Mouse (Mus musculus): ENCODE results near the gene Rbm20. TPM values are rescaled to one million over a fixed set of nuclear protein-coding genes. Genes with fewer than 3 reads are reported as not detected.

Rbm20 gene
- polyA plus RNA-seq, 1 experiment from 2014 or later = 5.8 TPM

DNA sequence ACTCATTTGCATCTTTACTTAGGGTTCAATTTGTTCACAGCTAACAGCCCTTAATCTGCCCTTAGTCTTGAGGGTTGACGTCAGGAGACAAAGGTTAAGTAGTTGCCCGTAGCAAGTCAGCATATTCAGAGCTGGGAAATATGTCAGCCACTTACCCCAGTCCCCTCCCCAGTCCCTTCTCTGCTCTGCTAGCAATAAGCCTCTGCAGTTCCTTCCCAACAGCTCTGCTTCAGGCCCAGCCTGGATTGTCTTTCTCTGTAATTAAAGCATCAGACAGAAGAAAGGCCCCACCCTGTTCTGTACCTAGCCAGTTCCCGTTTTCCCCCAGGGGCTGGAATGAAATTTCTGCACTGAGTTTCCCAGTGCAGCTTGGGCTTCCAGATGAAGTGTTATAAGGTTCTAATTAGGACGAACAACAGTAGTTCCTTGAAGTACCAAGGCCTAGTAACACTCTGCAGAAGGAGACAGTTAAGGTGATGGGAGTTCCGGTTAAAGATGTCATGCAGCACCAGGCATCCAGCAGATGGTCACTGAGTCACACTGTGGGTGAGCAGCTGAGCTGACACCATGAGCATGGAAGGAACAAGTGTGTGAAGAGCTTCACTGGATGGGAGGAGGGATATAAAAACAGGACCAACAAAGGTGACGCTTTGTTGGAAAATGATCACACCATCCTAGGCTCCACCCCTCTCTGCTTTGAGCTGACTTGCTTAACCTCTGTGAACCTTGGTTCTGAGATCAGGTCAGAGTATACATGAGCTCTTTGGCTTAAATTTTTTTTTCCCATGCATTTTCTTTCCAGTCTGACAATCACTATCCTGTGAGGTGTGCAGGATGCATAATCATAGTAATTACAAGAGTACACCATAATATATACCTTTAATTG, 159.7 kb downstream of the Rbm20 start:
- 32% methylated on average over 6 of the region's 6 CpGs for WGBS
- peaks cover 59% of the 10 kb centered on the region for H3K4me1 ChIP-seq
- H3K9ac ChIP-seq = no peak overlapping the region
- H3K36me3 ChIP-seq (ENCODE audit: poor library complexity, severe bottlenecking) = no peaks in the 10 kb centered on the region
- H3K27ac ChIP-seq = peak overlapping the region; percentile 70
- H3K27me3 ChIP-seq = no peaks in the 10 kb centered on the region
- no peaks in the 10 kb centered on the region for H3K9me3 ChIP-seq (replicated peaks)
- no peak overlapping the region for H3K4me2 ChIP-seq
- no peak overlapping the region for H3K4me3 ChIP-seq
- no peak for ATAC-seq

DNA sequence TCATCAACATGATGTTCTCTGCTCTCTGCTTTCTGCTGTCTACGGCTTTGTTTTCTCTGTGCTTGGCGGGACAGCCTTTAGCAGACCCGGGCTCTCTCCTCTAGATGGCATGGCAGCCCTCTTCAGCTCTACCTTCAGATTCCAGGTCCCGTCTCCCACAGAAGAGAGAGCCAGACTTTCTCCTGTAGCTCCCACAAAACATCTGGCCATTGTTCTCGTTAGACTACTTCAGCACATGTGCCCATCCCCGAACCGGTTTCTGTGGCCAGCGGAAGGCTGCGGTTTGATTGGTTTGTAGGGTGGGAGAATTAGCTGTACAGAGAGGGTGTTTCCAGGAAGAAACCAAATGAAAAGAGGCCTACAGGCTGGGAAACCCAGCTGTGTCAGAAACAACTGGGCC, 161.7 kb downstream of the Rbm20 start:
- Histone ChIP-seq H3K9ac (no peak overlapping the region), H3K4me3 (no peak overlapping the region), H3K4me2 (no peak overlapping the region), H3K36me3 (ENCODE audit: poor library complexity, severe bottlenecking) (no peaks in the 10 kb centered on the region), H3K9me3 (replicated peaks) (no peaks in the 10 kb centered on the region), H3K4me1 (peaks cover 43% of the 10 kb centered on the region), H3K27me3 (no peaks in the 10 kb centered on the region), H3K27ac (peak overlapping the region; percentile 51; the same call in 1 of the 2 replicates)
- 73% methylated on average over 9 of the region's 9 CpGs for WGBS
- no peak for ATAC-seq

DNA sequence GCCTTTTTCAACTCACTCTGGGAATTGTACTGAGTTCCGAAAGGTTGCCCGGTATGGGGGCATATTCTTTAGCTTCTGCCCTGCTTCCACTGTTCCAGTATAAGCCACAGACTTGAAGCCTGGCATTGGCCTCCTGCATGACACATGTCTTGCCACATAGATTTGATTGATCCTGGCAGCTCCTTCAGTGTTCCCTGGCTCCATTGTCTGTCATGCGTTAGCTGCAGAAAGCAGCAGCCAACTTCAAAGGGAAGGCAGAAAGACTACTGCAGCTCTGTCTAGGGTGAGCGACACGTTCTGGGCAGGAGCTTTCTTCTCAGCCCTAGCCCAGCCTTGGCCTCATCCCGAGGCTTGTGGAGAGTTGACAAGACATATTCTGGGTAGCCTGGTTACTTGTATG, 162.7 kb downstream of the Rbm20 start:
- H3K36me3 ChIP-seq (ENCODE audit: poor library complexity, severe bottlenecking) = no peaks in the 10 kb centered on the region
- no peaks in the 10 kb centered on the region for H3K9me3 ChIP-seq (replicated peaks)
- H3K4me1 ChIP-seq = peaks cover 35% of the 10 kb centered on the region
- ATAC-seq = peak; percentile 63
- WGBS = 22% methylated on average over 6 of the region's 6 CpGs
- H3K9ac ChIP-seq = no peak overlapping the region
- H3K27me3 ChIP-seq = no peaks in the 10 kb centered on the region
- no peak overlapping the region for H3K4me2 ChIP-seq
- H3K27ac ChIP-seq = peak overlapping the region; percentile 59
- no peak overlapping the region for H3K4me3 ChIP-seq

DNA sequence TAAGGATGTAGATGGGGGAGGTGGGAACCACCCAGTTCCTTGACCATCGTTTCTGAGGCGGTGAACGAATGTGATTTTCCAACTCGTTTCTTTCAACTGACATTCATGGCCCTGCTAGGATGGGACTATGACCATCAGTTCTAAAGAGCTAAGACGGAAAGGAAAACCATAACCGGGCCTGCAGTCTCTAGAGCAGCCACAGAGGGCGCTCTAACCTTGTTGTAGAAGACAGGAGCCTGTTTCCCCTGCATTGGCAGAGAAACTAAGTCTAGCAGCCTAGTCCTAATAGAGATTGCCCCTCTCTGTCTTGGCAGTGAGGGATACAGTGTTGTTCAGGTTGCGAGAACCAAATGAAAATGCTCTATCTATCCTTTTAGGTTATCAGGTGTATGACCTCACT, 164.8 kb downstream of the Rbm20 start:
- Histone ChIP-seq H3K27me3 (no peaks in the 10 kb centered on the region), H3K27ac (no peak overlapping the region), H3K36me3 (ENCODE audit: poor library complexity, severe bottlenecking) (no peaks in the 10 kb centered on the region), H3K4me1 (peaks cover 24% of the 10 kb centered on the region), H3K4me3 (no peak overlapping the region), H3K9me3 (replicated peaks) (no peaks in the 10 kb centered on the region), H3K9ac (no peak overlapping the region), H3K4me2 (no peak overlapping the region)
- ATAC-seq = no peak
- 65% methylated on average over 8 of the region's 8 CpGs for WGBS

DNA sequence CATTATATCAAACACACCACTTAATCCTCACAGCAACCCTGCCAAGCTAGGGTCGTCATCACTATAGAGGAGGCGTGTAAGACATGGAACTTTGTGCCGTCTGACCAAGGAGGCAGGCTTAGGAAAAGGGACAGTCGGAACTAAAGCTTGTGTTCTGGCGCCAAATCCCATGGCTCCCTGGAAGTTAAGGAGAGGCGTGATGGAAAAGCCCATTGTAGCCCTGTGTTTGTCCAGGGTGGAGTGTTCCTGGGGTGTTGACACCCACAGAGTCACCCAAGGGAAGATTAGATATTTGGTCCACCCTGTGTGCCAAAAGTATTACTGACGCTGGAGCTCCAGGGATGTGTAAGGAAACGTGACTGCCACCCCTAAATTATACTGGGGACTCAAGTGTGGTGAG, 166.9 kb downstream of the Rbm20 start:
- ATAC-seq = no peak
- 92% methylated on average over 8 of the region's 8 CpGs for WGBS

DNA sequence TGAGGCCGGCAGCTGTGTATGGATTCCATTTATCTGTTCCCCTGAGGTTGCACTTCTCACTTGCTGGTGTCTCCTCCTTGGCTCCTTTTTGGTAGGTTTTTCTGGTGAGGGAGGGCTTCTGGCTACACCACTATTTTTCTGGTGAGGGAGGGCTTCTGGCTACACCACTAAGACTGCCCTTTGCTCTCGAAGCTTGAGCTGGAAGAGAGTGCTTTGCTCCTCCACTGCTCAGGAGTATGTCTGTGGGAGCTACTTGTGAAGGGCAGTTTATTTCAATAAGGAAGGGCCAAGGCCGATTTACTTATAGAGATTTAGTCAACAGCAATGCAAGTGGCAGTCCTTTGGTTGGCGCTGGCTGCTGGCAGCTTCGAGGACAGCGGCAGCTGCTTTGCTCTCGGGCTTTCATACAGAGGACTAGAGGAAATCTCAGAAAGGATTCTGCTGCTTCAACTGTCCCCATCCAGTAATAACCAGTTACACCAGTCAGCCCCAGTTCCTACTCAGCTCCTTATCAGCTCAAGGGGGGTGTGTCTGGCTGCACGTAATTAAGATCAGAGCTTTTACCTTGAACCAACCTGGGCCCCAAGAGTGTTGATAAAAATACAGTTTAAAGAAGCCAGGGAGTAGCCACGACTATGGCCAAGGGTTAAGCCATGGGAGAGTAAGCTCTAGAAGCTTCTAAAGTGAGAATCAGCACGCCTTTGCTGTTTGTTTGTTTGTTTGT, 171.3 kb downstream of the Rbm20 start:
- 87% methylated on average over 10 of the region's 10 CpGs for WGBS
- Histone ChIP-seq H3K4me3 (no peak overlapping the region), H3K9me3 (replicated peaks) (no peaks in the 10 kb centered on the region), H3K4me1 (peaks cover 37% of the 10 kb centered on the region), H3K27me3 (no peaks in the 10 kb centered on the region), H3K36me3 (ENCODE audit: poor library complexity, severe bottlenecking) (no peaks in the 10 kb centered on the region), H3K27ac (no peak overlapping the region), H3K9ac (no peak overlapping the region), H3K4me2 (no peak overlapping the region)
- ATAC-seq = no peak

More for the DNA sequence above, 166.9 kb downstream of the Rbm20 start:
- Histone ChIP-seq H3K9me3 (replicated peaks) (no peaks in the 10 kb centered on the region), H3K36me3 (ENCODE audit: poor library complexity, severe bottlenecking) (no peaks in the 10 kb centered on the region), H3K4me3 (no peak overlapping the region), H3K9ac (no peak overlapping the region), H3K27ac (no peak overlapping the region), H3K4me1 (peaks cover 14% of the 10 kb centered on the region), H3K4me2 (no peak overlapping the region), H3K27me3 (no peaks in the 10 kb centered on the region)

DNA sequence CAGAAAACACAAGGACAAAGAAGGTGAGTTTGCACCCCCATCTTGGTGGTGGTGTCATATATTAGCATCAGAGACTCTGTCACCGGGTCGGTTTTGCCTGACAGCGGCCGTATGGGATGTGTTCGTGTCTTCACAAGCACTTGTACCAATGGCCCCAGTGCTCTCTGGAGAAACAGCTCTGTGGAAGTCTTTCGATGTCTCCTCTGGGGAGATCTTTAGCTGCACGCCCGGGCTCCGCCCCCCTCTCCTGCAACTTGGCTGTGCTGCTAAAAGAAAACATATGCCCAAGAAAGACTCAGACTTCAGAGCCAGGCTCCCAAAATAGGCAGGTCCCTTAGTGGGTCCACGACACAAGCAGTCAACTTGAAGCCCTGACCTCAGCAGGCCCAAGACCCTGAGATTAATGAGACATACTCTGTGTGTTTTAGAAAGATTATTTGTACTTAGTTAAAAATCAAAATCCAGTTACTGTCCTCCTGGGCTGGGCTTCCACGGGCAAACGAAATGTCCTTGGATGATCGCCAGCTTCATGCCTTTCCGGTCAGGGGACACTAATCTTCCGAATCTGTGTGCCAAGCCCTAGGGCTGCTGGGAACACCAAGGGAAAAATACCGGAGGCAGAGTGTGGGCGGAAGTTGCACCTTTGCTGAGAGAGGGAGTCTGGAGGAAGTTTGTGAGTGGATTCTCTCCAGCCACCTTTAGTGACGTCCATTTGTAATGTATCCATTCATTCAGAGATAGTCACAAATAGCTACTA, 173.2 kb downstream of the Rbm20 start:
- Histone ChIP-seq H3K27ac (peak overlapping the region; percentile 97), H3K9me3 (replicated peaks) (no peaks in the 10 kb centered on the region), H3K4me2 (peak overlapping the region; percentile 18; the same call in 1 of the 2 replicates), H3K4me3 (no peak overlapping the region), H3K27me3 (no peaks in the 10 kb centered on the region), H3K36me3 (ENCODE audit: poor library complexity, severe bottlenecking) (no peaks in the 10 kb centered on the region), H3K4me1 (peaks cover 56% of the 10 kb centered on the region), H3K9ac (no peak overlapping the region)
- 52% methylated on average over 18 of the region's 18 CpGs for WGBS
- ATAC-seq = no peak

DNA sequence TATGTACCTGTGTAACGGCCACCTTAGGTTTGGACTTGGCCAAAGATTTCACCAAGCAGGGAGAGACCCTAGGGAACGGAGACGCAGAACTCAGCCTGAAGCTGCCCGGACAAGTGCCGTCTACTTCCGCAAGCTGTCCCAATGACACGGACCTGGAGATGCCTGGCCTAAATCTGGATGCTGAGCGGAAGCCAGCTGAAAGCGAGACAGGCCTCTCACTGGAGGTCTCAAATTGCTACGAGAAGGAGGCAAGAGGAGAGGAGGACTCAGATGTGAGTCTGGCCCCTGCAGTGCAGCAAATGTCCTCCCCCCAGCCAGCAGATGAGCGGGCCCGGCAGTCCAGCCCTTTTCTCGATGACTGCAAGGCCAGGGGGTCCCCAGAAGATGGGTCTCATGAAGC, 174.2 kb downstream of the Rbm20 start:
- Histone ChIP-seq H3K27me3 (no peaks in the 10 kb centered on the region), H3K36me3 (ENCODE audit: poor library complexity, severe bottlenecking) (no peaks in the 10 kb centered on the region), H3K4me1 (peaks cover 66% of the 10 kb centered on the region), H3K9me3 (replicated peaks) (no peaks in the 10 kb centered on the region), H3K4me2 (0 out of 2 replicates have a peak overlapping the region, but pooled peaks have one; percentile 59), H3K4me3 (no peak overlapping the region), H3K9ac (no peak overlapping the region), H3K27ac (peak overlapping the region; percentile 97)
- no peak for ATAC-seq
- WGBS = 80% methylated on average over 13 of the region's 13 CpGs

DNA sequence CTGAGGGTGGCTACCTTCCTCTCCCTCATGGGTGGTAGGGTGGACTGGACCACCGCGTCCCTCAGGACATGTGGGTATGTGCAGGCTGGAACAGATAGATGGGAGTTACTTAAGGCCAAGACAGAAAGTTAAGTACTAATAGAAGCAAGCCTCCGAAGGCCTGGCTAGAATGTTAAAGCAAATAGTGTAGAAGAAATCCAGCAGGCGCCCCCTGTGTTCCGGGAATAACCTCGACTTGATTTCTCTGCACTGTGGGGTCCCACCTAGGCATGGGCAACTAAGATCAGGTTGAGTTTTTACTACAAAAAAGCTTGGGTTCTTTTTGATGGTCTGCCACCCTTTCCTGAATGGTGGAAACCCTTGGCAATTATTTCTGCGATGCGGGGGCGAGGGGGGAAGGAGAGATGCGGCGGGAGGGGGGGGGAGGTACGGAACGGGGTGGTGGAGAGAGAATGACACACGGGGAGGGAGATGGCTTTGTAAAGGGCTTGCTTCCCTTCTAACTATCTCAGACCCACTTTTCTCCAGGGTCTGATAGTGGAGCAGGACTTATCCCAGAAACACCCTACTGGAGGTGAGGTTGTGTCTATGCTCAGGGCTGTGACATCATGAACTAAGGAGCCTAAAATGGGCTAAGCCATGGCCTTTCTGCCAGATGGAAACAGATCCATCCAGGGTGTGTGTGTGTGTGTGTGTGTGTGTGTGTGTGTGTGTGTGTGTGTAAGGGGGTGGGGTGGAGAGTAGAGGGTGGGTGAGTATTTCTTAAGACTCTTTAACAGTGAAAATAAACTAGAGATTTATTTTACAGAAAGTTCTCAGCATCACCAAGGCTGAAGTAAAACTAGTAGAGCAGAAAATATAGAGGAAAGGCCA, 175.0 kb downstream of the Rbm20 start:
- WGBS = 53% methylated on average over 14 of the region's 14 CpGs
- H3K4me2 ChIP-seq = peak overlapping the region; percentile 59
- H3K4me1 ChIP-seq = peaks cover 73% of the 10 kb centered on the region
- H3K36me3 ChIP-seq (ENCODE audit: poor library complexity, severe bottlenecking) = no peaks in the 10 kb centered on the region
- ATAC-seq = peak; percentile 33
- H3K4me3 ChIP-seq = no peak overlapping the region
- H3K27me3 ChIP-seq = no peaks in the 10 kb centered on the region
- H3K9ac ChIP-seq = no peak overlapping the region
- H3K9me3 ChIP-seq (replicated peaks) = no peaks in the 10 kb centered on the region
- peak overlapping the region; percentile 97 for H3K27ac ChIP-seq

DNA sequence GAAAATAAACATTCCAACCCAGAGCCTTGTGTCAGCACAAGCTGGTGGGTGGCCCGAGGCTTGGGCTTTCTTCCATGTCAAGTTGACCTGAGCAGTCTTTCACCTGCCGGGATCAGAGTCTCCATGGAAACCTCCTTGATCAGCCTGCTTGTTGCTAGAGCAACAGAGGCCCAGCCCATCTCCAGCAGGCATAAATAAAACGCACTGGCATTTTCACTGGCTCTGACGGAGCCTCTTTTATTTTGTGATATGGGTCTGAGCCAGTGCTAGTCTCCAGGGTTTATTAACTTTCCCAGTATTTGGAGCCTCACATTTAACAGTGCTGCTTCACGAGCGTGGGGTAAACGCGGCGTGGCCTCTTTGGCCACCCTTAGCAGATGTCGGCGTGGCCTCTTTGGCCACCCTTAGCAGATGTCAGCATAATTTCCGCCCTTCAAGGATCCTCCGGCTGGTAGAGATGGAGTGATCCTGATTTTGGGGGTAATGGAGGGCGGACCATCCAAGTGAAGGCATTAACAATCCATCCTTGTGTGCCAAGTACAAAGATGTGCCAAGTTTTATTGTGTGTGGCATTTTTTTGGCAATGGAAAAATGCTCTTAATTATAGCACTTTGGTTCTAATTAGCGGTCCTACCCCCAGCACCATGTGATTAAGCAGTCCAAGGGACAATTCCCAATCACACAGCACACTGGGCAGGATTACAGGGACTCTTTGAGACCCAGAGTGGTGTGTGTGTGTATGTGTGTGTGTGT, 175.8 kb downstream of the Rbm20 start:
- Histone ChIP-seq H3K4me3 (0 out of 2 replicates have a peak overlapping the region, but pooled peaks have one; percentile 22), H3K36me3 (ENCODE audit: poor library complexity, severe bottlenecking) (no peaks in the 10 kb centered on the region), H3K27me3 (no peaks in the 10 kb centered on the region), H3K9ac (peak overlapping the region; percentile 26; the same call in 1 of the 2 replicates), H3K4me1 (peaks cover 81% of the 10 kb centered on the region), H3K4me2 (peak overlapping the region; percentile 59), H3K27ac (peak overlapping the region; percentile 97), H3K9me3 (replicated peaks) (no peaks in the 10 kb centered on the region)
- WGBS = 10% methylated on average over 15 of the region's 15 CpGs
- ATAC-seq = peak; percentile 92
